Comparison of ENCODE assay signal across 23 mouse cellular contexts in genomic region chr6:104038853-104039252, GRCm38 (mm10).
DNase-seq lines count a peak whose midpoint lies in the region; ATAC-seq and TF ChIP-seq lines count a peak whose summit lies in the region.
"Had no signal": no experiment of that assay in that cellular context is flagged by ENCODE, and none has a peak within 500 bp of the region (broad histone marks: within the 10 kb centered on the region; RNA-seq: fewer than 3 reads in every experiment).

No protein-coding gene starts in this region.

- no peaks in the 10 kb centered on the region for H3K36me3 ChIP-seq in forebrain, postnatal 0 days (ENCODE audit: insufficient read depth)
- H3K36me3 ChIP-seq: embryonic facial prominence, embryonic 13.5 days; embryonic facial prominence, embryonic 15.5 days; forebrain, embryonic 10.5 days; forebrain, embryonic 12.5 days had no signal

- no peak for TF ChIP-seq CTCF in forebrain, postnatal 0 days (IDR thresholded peaks at IDR 0.05; ENCODE audit: low read depth)

- no peak overlapping the region for H3K4me3 ChIP-seq in forebrain, postnatal 0 days (ENCODE audit: low read depth, low read length)
- H3K4me3 ChIP-seq: embryonic facial prominence, embryonic 13.5 days; embryonic facial prominence, embryonic 15.5 days; erythroblast, embryonic 14.5 days; forebrain, embryonic 10.5 days; forebrain, embryonic 12.5 days had no signal

- H3K9me3 ChIP-seq in forebrain, postnatal 0 days (ENCODE audit: low read length) = no peaks in the 10 kb centered on the region
- H3K9me3 ChIP-seq: embryonic facial prominence, embryonic 13.5 days; embryonic facial prominence, embryonic 15.5 days; forebrain, embryonic 10.5 days; forebrain, embryonic 12.5 days had no signal

- H3K4me2 ChIP-seq in forebrain, postnatal 0 days (ENCODE audit: low read depth) = no peak overlapping the region
- H3K4me2 ChIP-seq: embryonic facial prominence, embryonic 13.5 days; embryonic facial prominence, embryonic 15.5 days; forebrain, embryonic 12.5 days had no signal

- DNase-seq in frontal cortex, postnatal 25 days (ENCODE audit: low spot score in 2 of 2) = no peak
- DNase-seq in 3134 (ENCODE audit: extremely low read depth, insufficient read length, low spot score) = peak; percentile 13
- peak; percentile 67 for DNase-seq in brain, adult 2 months (ENCODE audit: low read depth, low spot score)
- no peak for DNase-seq in forebrain, postnatal 0 days
- DNase-seq: adrenal gland, adult 8-10 months; adrenal gland, postnatal 14 days; adrenal gland, postnatal 36 days; cerebellum, adult 11 months; cerebellum, adult 18-20 months; cerebellum, adult 8-10 months; cerebellum, adult 9-11 months; cerebellum, postnatal 14 days; cerebellum, postnatal 36 days; embryo, embryonic 11 days had no signal

- peak; percentile 84 for ATAC-seq in frontal cortex, adult (ENCODE audit: low TSS enrichment)
- ATAC-seq in forebrain, postnatal 0 days = no peak
- ATAC-seq: activated CD4-positive, CD25-positive, alpha-beta regulatory T cell, adult 4 months; forebrain, embryonic 14.5 days; Patski had no signal

- no peaks in the 10 kb centered on the region for H3K27me3 ChIP-seq in forebrain, postnatal 0 days (ENCODE audit: insufficient read depth, low read length)
- H3K27me3 ChIP-seq: embryonic facial prominence, embryonic 13.5 days; embryonic facial prominence, embryonic 15.5 days; forebrain, embryonic 12.5 days; Patski had no signal

- no peaks in the 10 kb centered on the region for H3K4me1 ChIP-seq in forebrain, postnatal 0 days (ENCODE audit: insufficient read depth)
- H3K4me1 ChIP-seq: embryonic facial prominence, embryonic 13.5 days; embryonic facial prominence, embryonic 15.5 days; forebrain, embryonic 10.5 days; forebrain, embryonic 12.5 days had no signal

- no peak overlapping the region for H3K9ac ChIP-seq in forebrain, postnatal 0 days
- H3K9ac ChIP-seq: embryonic facial prominence, embryonic 13.5 days; embryonic facial prominence, embryonic 15.5 days; forebrain, embryonic 12.5 days had no signal

- H3K27ac ChIP-seq in forebrain, postnatal 0 days (ENCODE audit: low read depth, low read length) = no peak overlapping the region
- H3K27ac ChIP-seq: embryonic facial prominence, embryonic 13.5 days; embryonic facial prominence, embryonic 15.5 days; forebrain, embryonic 10.5 days; forebrain, embryonic 12.5 days had no signal

Comparison
In these comparisons a context has a peak if more than half of its experiments do, and no peak if none do; other contexts are left out.
1. DNase-seq: peak in 3134 (single experiment) and brain, adult 2 months (single experiment); none in frontal cortex, postnatal 25 days (0 of 2) and forebrain, postnatal 0 days (single experiment).